Mouse (Mus musculus) lung, postnatal 0 days (tissue): ENCODE results near the gene Ccdc60.

Source experiments
- CTCF ChIP-seq: IDR thresholded peaks from 2 replicates; pipeline ENCODE4 v1.5.1; 2016; ENCODE audit warnings: antibody characterized with exemption, mild to moderate bottlenecking
- EP300 ChIP-seq: IDR thresholded peaks from 2 replicates; pipeline ENCODE4 v1.6.1; 2016; ENCODE audit warnings: antibody characterized with exemption, mild to moderate bottlenecking, control low read depth

- TF ChIP-seq EP300 (no peak), CTCF (no peak)
Measured at GRCm38 (mm10) chr5:116269212-116270145, 19.3 kb downstream of the Ccdc60 start.
